Mouse (Mus musculus) spleen, adult 2 months (tissue): ENCODE results near the gene Gnai3.

Source experiments
- CTCF ChIP-seq: fragments of 200-500 bp; IDR thresholded peaks from 2 replicates; pipeline ENCODE4 v1.5.1; 2011; ENCODE audit warnings: mild to moderate bottlenecking, inconsistent platforms; ENCODE audit not compliant: insufficient read depth, insufficient read length, insufficient replicate concordance; ENCODE audit errors: extremely low read depth
- POLR2A ChIP-seq: fragments of 200-500 bp; IDR thresholded peaks from 2 replicates; pipeline ENCODE4 v1.6.1; 2011; ENCODE audit warnings: low read depth, low read length, inconsistent platforms

DNA sequence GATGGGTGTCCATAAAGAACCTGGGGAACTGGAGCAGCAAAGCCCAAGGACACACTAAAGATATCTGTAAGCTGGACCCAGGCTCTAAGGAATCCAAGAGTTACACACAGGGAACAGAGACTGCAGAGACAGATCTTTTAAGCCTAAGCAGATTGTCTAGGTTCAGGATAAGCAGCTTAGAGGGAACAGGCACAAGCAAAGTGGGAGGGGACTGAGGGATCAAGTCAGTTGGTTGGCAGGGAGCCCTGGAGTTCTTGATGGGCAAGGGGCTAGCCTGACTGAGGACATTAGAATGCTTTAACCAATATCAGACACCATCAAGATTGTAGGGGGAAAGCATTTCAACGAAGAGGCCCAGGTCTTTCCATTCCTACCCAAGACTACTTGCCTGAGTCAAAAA is 51.8 kb downstream of the Gnai3 start:
- no peak for TF ChIP-seq POLR2A
- TF ChIP-seq CTCF: no peak
